Mouse (Mus musculus) erythroblast, embryonic 14.5 days (primary cell): ENCODE measurements around the gene Bad.

Experiments used
- GATA1 ChIP-seq: IDR thresholded peaks from 2 replicates; pipeline ENCODE4 v1.6.1; 2012; ENCODE audit warnings: low read length, inconsistent platforms, mixed read lengths
- TAL1 ChIP-seq: IDR thresholded peaks from 3 replicates; pipeline ENCODE4 v1.6.1; 2012; ENCODE audit warnings: low read length, inconsistent platforms, mixed read lengths

DNA sequence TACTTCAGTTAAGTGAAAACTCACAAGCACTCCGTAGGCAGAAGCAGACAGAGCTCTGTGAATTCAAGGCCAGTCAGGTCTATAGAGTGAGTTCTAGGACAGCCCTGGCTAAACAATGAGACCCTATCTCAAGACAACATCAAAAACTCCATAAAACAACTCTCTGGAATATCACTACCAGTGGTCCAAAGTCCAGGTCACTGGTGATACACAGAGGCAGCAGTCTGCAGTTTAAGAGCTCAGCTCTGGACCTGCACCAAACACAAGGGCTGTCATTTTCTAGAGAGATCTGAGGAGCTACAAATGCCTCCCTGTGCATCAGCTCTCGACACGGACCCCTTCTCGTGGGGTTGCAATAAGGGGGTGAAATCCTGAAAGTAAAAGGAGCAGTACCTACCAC, 23.3 kb upstream of the Bad start:
- no peak for TF ChIP-seq TAL1
- TF ChIP-seq GATA1: no peak
